Mouse (Mus musculus) liver, postnatal 0 days (tissue): ENCODE measurements around the gene 4632433K11Rik. TPM values are rescaled to one million over a fixed set of nuclear protein-coding genes. Genes with fewer than 3 reads are reported as not detected.

Experiments used
- ATAC-seq: fragments of 200-750 bp; cut with Nextera tagmentation; 2 replicates; pipeline ENCODE4 v1.8.0; 2017; ENCODE audit warnings: mild to moderate bottlenecking, moderate library complexity
- DNase-seq: peaks from one replicate; pipeline ENCODE4 v3.0.0-alpha.2; 2016
- H3K27ac ChIP-seq: fragments of 300-500 bp; sonication (generic); 2 replicates; pipeline ENCODE4 v1.5.1; 2014; ENCODE audit warnings: antibody characterized with exemption, moderate library complexity, mild to moderate bottlenecking, low read depth
- H3K27me3 ChIP-seq: fragments of 300-500 bp; sonication (generic); 2 replicates; pipeline ENCODE4 v1.6.1; 2014; ENCODE audit warnings: low read length, control low read depth, mixed read lengths; ENCODE audit not compliant: insufficient read depth
- H3K36me3 ChIP-seq: fragments of 300-500 bp; sonication (generic); replicated peaks from 2 replicates; pipeline ENCODE4 v1.6.1; 2014; ENCODE audit warnings: mild to moderate bottlenecking, control low read depth, low read length, moderate library complexity, mixed read lengths; ENCODE audit not compliant: insufficient read depth
- H3K4me1 ChIP-seq: fragments of 300-500 bp; sonication (generic); 2 replicates; pipeline ENCODE4 v1.6.1; 2014; ENCODE audit warnings: antibody characterized with exemption, mild to moderate bottlenecking, control low read depth; ENCODE audit not compliant: insufficient read depth
- H3K4me2 ChIP-seq: fragments of 300-500 bp; sonication (generic); 2 replicates; pipeline ENCODE4 v1.6.1; 2014; ENCODE audit warnings: low read depth, mild to moderate bottlenecking, low read length, moderate library complexity, mixed read lengths
- H3K4me3 ChIP-seq: fragments of 300-500 bp; sonication (generic); 2 replicates; pipeline ENCODE4 v1.5.1; 2014; ENCODE audit warnings: low read depth, low read length
- H3K9ac ChIP-seq: fragments of 300-500 bp; sonication (generic); replicated peaks from 2 replicates; pipeline ENCODE4 v1.6.1; 2014; ENCODE audit warnings: mild to moderate bottlenecking, moderate library complexity
- H3K9me3 ChIP-seq: fragments of 300-500 bp; sonication (generic); 2 replicates; pipeline ENCODE4 v1.6.1; 2016; ENCODE audit warnings: mild to moderate bottlenecking, control low read depth, low read length, mixed read lengths
- CTCF ChIP-seq: sonication (generic); IDR thresholded peaks from 2 replicates; pipeline ENCODE4 v1.5.1; 2016; ENCODE audit warnings: antibody characterized with exemption, low read depth
- EP300 ChIP-seq: IDR thresholded peaks from 2 replicates; pipeline ENCODE4 v1.6.1; 2016; ENCODE audit warnings: antibody characterized with exemption, low read depth, mild to moderate bottlenecking
- WGBS: fragments of 180-500 bp; shearing (Covaris S2); extraction: QIAGEN DNeasy Blood & Tissue Kit; methylation state at CpG from one replicate; pipeline ENCODE4 v1.1.7; 2014; ENCODE audit not compliant: insufficient replicate concordance; 5-methylcytosine and 5-hydroxymethylcytosine counted together
- polyA plus RNA-seq: library from polyadenylated mRNA; unstranded; fragments of >200 nt; fragmentation: Nextera tagmentation; extraction: Ambion mirVana; gene quantifications from 2 replicates; pipeline ENCODE4 v1.2.1, GENCODE M21; 2015

Gene 4632433K11Rik
- polyA plus RNA-seq, 1 experiment from 2014 or later, result not detected

DNA sequence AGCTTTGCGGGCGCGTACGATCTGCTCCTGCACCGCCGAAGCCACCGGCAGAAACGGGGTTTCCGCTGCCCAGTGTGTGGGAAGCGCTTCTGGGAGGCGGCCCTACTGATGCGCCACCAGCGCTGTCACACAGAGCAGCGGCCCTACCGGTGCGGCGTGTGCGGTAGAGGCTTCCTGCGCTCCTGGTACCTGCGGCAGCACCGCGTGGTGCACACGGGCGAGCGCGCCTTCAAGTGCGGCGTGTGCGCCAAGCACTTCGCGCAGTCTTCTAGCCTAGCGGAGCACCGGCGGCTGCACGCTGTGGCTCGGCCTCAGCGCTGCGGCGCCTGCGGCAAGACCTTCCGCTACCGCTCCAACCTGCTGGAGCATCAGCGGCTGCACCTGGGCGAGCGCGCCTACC is 2.4 kb upstream of the 4632433K11Rik start:
- 90% methylated on average over 46 of the region's 46 CpGs for WGBS
- TF ChIP-seq CTCF, result no peak
- TF ChIP-seq EP300, result no peak
- no peak for ATAC-seq

DNA sequence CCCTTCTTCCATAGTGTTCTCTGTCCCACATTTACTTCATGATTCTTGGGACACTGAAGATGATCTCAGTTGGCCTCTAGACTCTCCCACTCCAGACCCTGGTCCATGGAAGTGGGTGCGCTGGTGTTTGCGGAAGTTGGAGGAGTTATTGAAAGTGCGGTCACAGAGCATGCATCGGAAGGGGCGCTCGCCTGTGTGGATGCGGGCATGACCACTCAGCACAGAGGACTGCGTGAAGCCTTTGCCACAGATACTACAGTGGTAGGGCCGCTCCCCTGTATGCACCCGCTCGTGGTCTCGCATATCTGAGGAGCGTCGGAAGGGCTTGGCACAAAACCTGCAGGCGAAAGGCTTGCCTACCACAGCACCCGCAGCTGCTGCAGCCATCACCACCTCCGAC is 1.7 kb downstream of the 4632433K11Rik start:
- no peak for ATAC-seq
- 94% methylated on average over 17 of the region's 17 CpGs for WGBS
- no peak for DNase-seq
- H3K4me3 ChIP-seq, result no peak overlapping the region
- peaks cover 14% of the 10 kb centered on the region for H3K9me3 ChIP-seq
- TF ChIP-seq EP300 (no peak), CTCF (no peak)
- no peak overlapping the region for H3K4me2 ChIP-seq
- peaks cover 23% of the 10 kb centered on the region for H3K36me3 ChIP-seq
- peaks cover 14% of the 10 kb centered on the region for H3K4me1 ChIP-seq
- no peak overlapping the region for H3K9ac ChIP-seq
- no peak overlapping the region for H3K27ac ChIP-seq
- no peaks in the 10 kb centered on the region for H3K27me3 ChIP-seq

More for the DNA sequence above, 2.4 kb upstream of the 4632433K11Rik start:
- Histone ChIP-seq H3K27me3 (no peaks in the 10 kb centered on the region), H3K4me3 (no peak overlapping the region), H3K9me3 (peaks cover 29% of the 10 kb centered on the region), H3K36me3 (peaks cover 50% of the 10 kb centered on the region), H3K9ac (no peak overlapping the region), H3K27ac (no peak overlapping the region), H3K4me2 (no peak overlapping the region), H3K4me1 (no peaks in the 10 kb centered on the region)
- no peak for DNase-seq

DNA sequence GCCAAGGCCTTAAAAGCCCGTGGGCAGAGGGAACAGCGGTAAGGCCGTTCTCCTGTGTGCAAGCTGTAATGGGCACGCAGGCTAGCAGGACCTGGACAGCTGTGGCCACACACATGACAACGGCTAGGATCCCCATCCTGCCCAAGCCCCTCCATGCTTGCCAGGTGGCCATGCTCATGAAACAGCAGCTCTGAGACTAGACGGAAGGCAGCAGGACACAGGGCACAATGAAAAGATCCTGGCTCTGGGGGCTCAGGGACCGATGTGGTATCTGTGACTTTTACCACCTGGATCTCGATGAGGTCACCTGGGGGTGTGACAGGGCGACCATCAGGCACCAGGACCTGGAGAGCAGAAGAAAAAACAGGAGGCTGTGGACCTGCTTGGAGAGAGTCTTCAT is 2.2 kb downstream of the 4632433K11Rik start:
- no peaks in the 10 kb centered on the region for H3K27me3 ChIP-seq
- H3K9ac ChIP-seq, result no peak overlapping the region
- peaks cover 9% of the 10 kb centered on the region for H3K9me3 ChIP-seq
- TF ChIP-seq CTCF (no peak), EP300 (no peak)
- H3K27ac ChIP-seq, result no peak overlapping the region
- peaks cover 18% of the 10 kb centered on the region for H3K36me3 ChIP-seq
- WGBS, result 89% methylated on average over 9 of the region's 9 CpGs
- peaks cover 14% of the 10 kb centered on the region for H3K4me1 ChIP-seq
- ATAC-seq (no peak), DNase-seq (no peak)
- H3K4me2 ChIP-seq, result no peak overlapping the region
- no peak overlapping the region for H3K4me3 ChIP-seq

DNA sequence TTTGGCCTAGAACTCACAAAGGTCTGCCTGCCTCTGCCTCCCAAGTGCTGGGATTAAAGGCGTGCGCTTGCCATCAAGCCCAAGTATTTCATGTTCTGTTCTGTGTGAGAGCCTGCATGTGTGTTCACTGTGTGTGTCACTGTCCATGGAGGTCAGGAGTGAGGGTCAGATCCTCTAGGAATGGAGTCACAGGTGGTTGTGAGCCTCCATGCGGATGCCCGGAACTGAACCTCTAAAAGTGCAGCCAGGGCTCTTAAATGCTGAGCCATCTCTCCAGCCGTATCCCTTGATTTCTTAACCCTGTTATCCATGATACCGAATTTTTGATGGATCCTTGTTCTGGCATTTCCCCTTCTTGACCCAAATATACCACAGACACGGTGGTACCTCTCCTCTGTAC is 3.1 kb downstream of the 4632433K11Rik start:
- no peak for TF ChIP-seq CTCF
- no peak for TF ChIP-seq EP300
- WGBS, result 88% methylated on average over 7 of the region's 7 CpGs
- H3K36me3 ChIP-seq, result peaks cover 9% of the 10 kb centered on the region
- DNase-seq (no peak), ATAC-seq (no peak)
- peaks cover 14% of the 10 kb centered on the region for H3K4me1 ChIP-seq
- H3K27me3 ChIP-seq, result no peaks in the 10 kb centered on the region
- no peak overlapping the region for H3K4me2 ChIP-seq
- H3K9ac ChIP-seq, result no peak overlapping the region
- H3K9me3 ChIP-seq, result 0 out of 2 replicates have a peak, but pooled peaks cover 1% of the 10 kb centered on the region
- no peak overlapping the region for H3K27ac ChIP-seq
- no peak overlapping the region for H3K4me3 ChIP-seq

DNA sequence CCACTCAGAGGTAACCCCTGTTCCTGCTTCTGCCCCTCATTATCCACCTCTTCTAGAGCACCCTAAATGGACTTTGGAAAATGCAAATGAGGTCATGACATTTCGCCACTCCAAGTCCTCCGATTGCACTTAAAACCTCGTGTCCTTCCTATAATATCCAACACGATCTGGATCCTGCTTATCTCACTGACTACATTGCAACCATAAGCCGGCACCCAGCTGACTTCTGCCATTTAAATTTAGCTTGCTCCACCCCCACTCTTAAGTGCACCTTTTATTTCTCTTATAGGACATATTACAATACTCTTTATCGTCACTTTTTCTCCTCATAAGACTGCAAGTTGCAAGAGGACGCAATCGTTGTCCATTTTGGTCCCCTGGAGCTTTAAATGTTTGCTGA is 3.5 kb downstream of the 4632433K11Rik start:
- DNase-seq, result no peak
- Histone ChIP-seq H3K9me3 (no peaks in the 10 kb centered on the region), H3K4me1 (peaks cover 14% of the 10 kb centered on the region), H3K9ac (no peak overlapping the region; the same call in 1 of the 2 replicates), H3K27me3 (no peaks in the 10 kb centered on the region), H3K4me3 (peak overlapping the region; percentile 67; the same call in 1 of the 2 replicates), H3K27ac (peak overlapping the region; percentile 94; the same call in 1 of the 2 replicates), H3K36me3 (peaks cover 5% of the 10 kb centered on the region), H3K4me2 (peak overlapping the region; percentile 69)
- no peak for TF ChIP-seq EP300
- WGBS, result 72% methylated on average over 8 of the region's 8 CpGs
- ATAC-seq, result no peak

DNA sequence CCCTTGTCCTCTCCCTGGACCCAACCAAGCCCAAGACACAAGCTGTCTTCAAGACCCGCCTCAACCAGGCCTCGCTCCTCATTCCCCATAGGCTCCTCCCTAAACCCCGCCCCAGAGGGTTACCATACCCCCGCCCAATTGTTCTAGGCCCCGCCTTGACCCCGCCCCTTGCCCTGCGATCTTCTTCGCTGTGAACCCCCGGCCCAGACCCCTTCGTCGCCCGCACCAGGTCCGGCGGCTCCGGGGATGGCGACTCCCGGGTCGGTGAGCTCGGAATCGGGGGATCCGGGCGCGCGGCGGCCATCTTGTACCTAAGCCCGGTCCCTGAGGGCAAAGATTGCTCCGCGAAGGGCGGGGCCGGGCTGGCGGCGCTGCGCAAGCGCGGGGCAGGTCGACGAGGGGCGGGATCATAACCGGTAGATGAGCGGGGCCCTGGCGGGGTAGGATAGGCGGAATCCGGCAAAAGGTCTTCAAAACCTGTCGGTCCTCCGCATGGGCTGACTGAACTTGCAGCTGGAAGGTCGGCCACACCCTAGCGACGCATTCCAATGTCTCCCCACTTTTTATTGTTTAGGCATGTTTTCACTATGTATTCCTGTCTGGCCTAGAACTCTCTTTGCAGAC is 4.3 kb downstream of the 4632433K11Rik start, which contains the start of gene Zfp784:
Zfp784 (minus strand) TSS at position 338 of the 624 bp plus-strand sequence.
- no peak for TF ChIP-seq CTCF
- TF ChIP-seq EP300, result peak; percentile 17; the same call in 1 of the 2 replicates
- ATAC-seq, result peak; percentile 99

More for the DNA sequence above, 4.3 kb downstream of the 4632433K11Rik start, which contains the start of gene Zfp784:
- Histone ChIP-seq H3K4me3 (peak within 1 kb of the TSS; percentile 67), H3K36me3 (no peaks in the 10 kb centered on the region; the same call in none of the 2 replicates), H3K9me3 (no peaks in the 10 kb centered on the region), H3K9ac (peak within 1 kb of the TSS; percentile 68), H3K27me3 (no peaks in the 10 kb centered on the region), H3K4me2 (peak within 1 kb of the TSS; percentile 69), H3K27ac (peak within 1 kb of the TSS; percentile 94), H3K4me1 (peaks cover 14% of the 10 kb centered on the region)
- peak; percentile 94 for DNase-seq
- under 1% methylated on average over 46 of the region's 48 CpGs for WGBS
